In the genomic region with DNA sequence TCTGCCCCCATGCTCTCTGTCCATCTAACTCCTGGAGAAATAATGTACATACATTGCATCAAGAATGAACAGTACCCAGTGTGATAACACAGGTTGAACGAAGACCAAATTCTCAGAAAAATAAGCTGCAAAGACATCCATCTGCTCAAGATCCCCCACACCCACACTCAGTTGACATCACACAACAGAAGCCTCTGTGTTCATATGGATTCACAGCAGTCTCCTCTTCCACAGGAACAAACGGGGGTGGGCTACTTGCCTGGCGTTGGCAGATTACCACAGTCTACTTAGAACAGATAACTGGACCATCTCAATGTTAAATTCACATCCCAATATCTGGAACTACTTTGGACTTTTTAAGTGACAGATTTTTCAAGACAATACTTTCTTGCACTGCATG, we compare ENCODE assay signal across 24 mouse cellular contexts.
DNase-seq lines count a peak whose midpoint lies in the region; ATAC-seq and TF ChIP-seq lines count a peak whose summit lies in the region.
"Had no signal": no experiment of that assay in that cellular context is flagged by ENCODE, and none has a peak within 500 bp of the region (broad histone marks: within the 10 kb centered on the region; RNA-seq: fewer than 3 reads in every experiment).

No protein-coding gene starts in this region.

- peaks cover 4% of the 10 kb centered on the region; the same call in 1 of the 2 replicates for H3K4me1 ChIP-seq in hindbrain, postnatal 0 days (ENCODE audit: insufficient read depth, low read length)
- H3K4me1 ChIP-seq: heart, embryonic 10.5 days; hindbrain, embryonic 15.5 days; intestine, embryonic 15.5 days; liver, embryonic 13.5 days; neural tube, embryonic 15.5 days had no signal

- H3K4me3 ChIP-seq in hindbrain, postnatal 0 days (ENCODE audit: low read length): no peak overlapping the region
- H3K4me3 ChIP-seq: forebrain, embryonic 10.5 days; heart, embryonic 10.5 days; hindbrain, embryonic 15.5 days; intestine, embryonic 15.5 days; liver, embryonic 13.5 days; neural tube, embryonic 15.5 days had no signal

- no peaks in the 10 kb centered on the region for H3K36me3 ChIP-seq in hindbrain, postnatal 0 days (ENCODE audit: insufficient read depth, low read length)
- H3K36me3 ChIP-seq: forebrain, embryonic 10.5 days; heart, embryonic 10.5 days; hindbrain, embryonic 15.5 days; intestine, embryonic 15.5 days; liver, embryonic 13.5 days; neural tube, embryonic 15.5 days had no signal

- TF ChIP-seq CTCF in hindbrain, postnatal 0 days (IDR thresholded peaks at IDR 0.05; ENCODE audit: low read depth): no peak

- H3K9ac ChIP-seq in hindbrain, postnatal 0 days (replicated peaks; ENCODE audit: low read length): no peak overlapping the region
- H3K9ac ChIP-seq: hindbrain, embryonic 15.5 days; intestine, embryonic 15.5 days; liver, embryonic 13.5 days; neural tube, embryonic 15.5 days had no signal

- WGBS in hindbrain, postnatal 0 days: 79% methylated on average over 3 of the region's 3 CpGs

- peak; percentile 66 for DNase-seq in heart, adult 11 months
- no peak for DNase-seq in heart, adult 18-20 months
- peak; percentile 84 for DNase-seq in brain, adult 2 months (ENCODE audit: low read depth, low spot score)
- DNase-seq in left cerebral cortex, adult 18-20 months (ENCODE audit: low spot score in 2 of 2): peak; percentile 61 to 77
- DNase-seq in right cerebral cortex, adult 2 months (ENCODE audit: low spot score in 2 of 2): peak; percentile 70 to 74
- DNase-seq in hindbrain, postnatal 0 days (ENCODE audit: low spot score): no peak
- DNase-seq in ovary, postnatal 14 days (ENCODE audit: low spot score): no peak
- DNase-seq in adipocyte (ENCODE audit: low spot score): no peak
- DNase-seq: adrenal gland, postnatal 25 days; heart, postnatal 4 days; kidney, adult 8-10 months; kidney, postnatal 10 days; liver, embryonic 13.5 days; lung, adult 2 months; lung, postnatal 14 days; thymus, postnatal 25 days had no signal

- no peak for ATAC-seq in hindbrain, postnatal 0 days
- ATAC-seq: activated CD4-positive, CD25-positive, alpha-beta regulatory T cell, adult 4 months; forebrain, embryonic 16.5 days; intestine, embryonic 15.5 days had no signal

- H3K27me3 ChIP-seq in hindbrain, postnatal 0 days (ENCODE audit: insufficient read depth, low read length): no peaks in the 10 kb centered on the region
- H3K27me3 ChIP-seq: intestine, embryonic 15.5 days; liver, embryonic 13.5 days; neural tube, embryonic 15.5 days had no signal

- no peaks in the 10 kb centered on the region for H3K9me3 ChIP-seq in hindbrain, postnatal 0 days (ENCODE audit: low read length)
- H3K9me3 ChIP-seq: forebrain, embryonic 10.5 days; heart, embryonic 10.5 days; hindbrain, embryonic 15.5 days; intestine, embryonic 15.5 days; liver, embryonic 13.5 days; neural tube, embryonic 15.5 days had no signal

- H3K4me2 ChIP-seq in hindbrain, postnatal 0 days (ENCODE audit: low read depth, low read length): no peak overlapping the region
- H3K4me2 ChIP-seq: hindbrain, embryonic 15.5 days; intestine, embryonic 15.5 days; liver, embryonic 13.5 days; midbrain, embryonic 11.5 days; neural tube, embryonic 15.5 days had no signal

- H3K27ac ChIP-seq in hindbrain, postnatal 0 days: no peak overlapping the region
- H3K27ac ChIP-seq: forebrain, embryonic 10.5 days; heart, embryonic 10.5 days; hindbrain, embryonic 15.5 days; intestine, embryonic 15.5 days; liver, embryonic 13.5 days; neural tube, embryonic 15.5 days had no signal

Comparison
In these comparisons a context has a peak if more than half of its experiments do, and no peak if none do; other contexts are left out.
1. DNase-seq: peak in heart, adult 11 months (single experiment), brain, adult 2 months (single experiment), left cerebral cortex, adult 18-20 months (2 of 2) and right cerebral cortex, adult 2 months (2 of 2); none in heart, adult 18-20 months (0 of 2), hindbrain, postnatal 0 days (single experiment), ovary, postnatal 14 days (single experiment) and adipocyte (single experiment).